Mouse (Mus musculus) midbrain, embryonic 11.5 days (tissue): ENCODE measurements around the gene Gm853. TPM values are rescaled to one million over a fixed set of nuclear protein-coding genes. Genes with fewer than 3 reads are reported as not detected.

Experiments used
- ATAC-seq: fragments of 200-750 bp; cut with Nextera tagmentation; 2 replicates; pipeline ENCODE4 v1.8.0; 2017; ENCODE audit warnings: moderate TSS enrichment, moderate library complexity; ENCODE audit not compliant: low FRiP score
- DNase-seq: peaks from one replicate; pipeline ENCODE4 v3.0.0; 2015; ENCODE audit warnings: low spot score; ENCODE audit errors: missing footprints
- H3K27ac ChIP-seq: fragments of 300-500 bp; sonication (generic); 2 replicates; pipeline ENCODE4 v1.5.1; 2014; ENCODE audit warnings: low read depth, low read length
- H3K27me3 ChIP-seq: fragments of 300-500 bp; sonication (generic); 2 replicates; pipeline ENCODE4 v1.6.1; 2014; ENCODE audit warnings: mild to moderate bottlenecking, low read length, moderate library complexity, mixed read lengths; ENCODE audit not compliant: control insufficient read depth, insufficient read depth
- H3K36me3 ChIP-seq: fragments of 300-500 bp; sonication (generic); 2 replicates; pipeline ENCODE4 v1.6.1; 2014; ENCODE audit warnings: mild to moderate bottlenecking, low read length, moderate library complexity, mixed read lengths; ENCODE audit not compliant: control insufficient read depth, insufficient read depth
- H3K4me1 ChIP-seq: fragments of 300-500 bp; sonication (generic); 2 replicates; pipeline ENCODE4 v1.6.1; 2014; ENCODE audit warnings: low read length; ENCODE audit not compliant: control insufficient read depth, insufficient read depth
- H3K4me2 ChIP-seq: fragments of 300-500 bp; sonication (generic); 2 replicates; pipeline ENCODE4 v1.6.1; 2014; ENCODE audit warnings: mild to moderate bottlenecking, moderate library complexity
- H3K4me3 ChIP-seq: fragments of 300-500 bp; sonication (generic); 2 replicates; pipeline ENCODE4 v1.5.1; 2014; ENCODE audit warnings: low read depth, low read length
- H3K9ac ChIP-seq: fragments of 300-500 bp; sonication (generic); 2 replicates; pipeline ENCODE4 v1.6.1; 2014; ENCODE audit warnings: low read length
- H3K9me3 ChIP-seq: fragments of 300-500 bp; sonication (generic); 2 replicates; pipeline ENCODE4 v1.6.1; 2016; ENCODE audit warnings: low read length; ENCODE audit not compliant: control insufficient read depth
- WGBS: fragments of 180-500 bp; shearing (Covaris S2); extraction: QIAGEN DNeasy Blood & Tissue Kit; methylation state at CpG from one replicate; pipeline ENCODE4 v1.1.7; 2014; 5-methylcytosine and 5-hydroxymethylcytosine counted together
- polyA plus RNA-seq: library from polyadenylated mRNA; unstranded; fragments of >200 nt; fragmentation: Nextera tagmentation; extraction: Ambion mirVana; gene quantifications from 2 replicates; pipeline ENCODE4 v1.2.1, GENCODE M21; 2014

Gm853 gene
- polyA plus RNA-seq, 1 experiment from 2014 or later: not detected

DNA sequence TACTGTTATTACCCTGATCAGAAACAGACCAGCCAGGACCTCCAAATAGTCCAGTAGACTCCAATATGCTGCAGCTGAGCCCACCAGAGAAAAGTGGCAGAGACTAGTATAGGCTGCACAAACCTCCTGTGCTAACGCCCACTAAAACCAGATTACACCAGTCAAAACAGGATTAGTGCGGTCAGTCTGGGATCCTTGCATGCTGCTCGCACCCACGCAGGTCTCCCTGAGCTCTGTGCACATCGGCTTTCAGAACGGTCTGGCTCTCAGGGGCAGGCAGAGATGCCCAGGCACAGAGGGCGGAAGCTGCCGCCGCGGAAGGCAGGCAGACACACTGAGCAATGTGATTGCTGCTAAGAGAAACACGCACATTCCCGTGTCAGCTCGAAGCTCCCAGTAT, 39.2 kb downstream of the Gm853 start:
- no peaks in the 10 kb centered on the region for H3K36me3 ChIP-seq
- H3K27me3 ChIP-seq: no peaks in the 10 kb centered on the region
- no peak for ATAC-seq
- no peak overlapping the region for H3K4me3 ChIP-seq
- no peaks in the 10 kb centered on the region for H3K9me3 ChIP-seq
- no peak overlapping the region for H3K9ac ChIP-seq
- no peak overlapping the region for H3K4me2 ChIP-seq
- 77% methylated on average over 13 of the region's 13 CpGs for WGBS
- DNase-seq: no peak
- H3K27ac ChIP-seq: no peak overlapping the region
- H3K4me1 ChIP-seq: no peaks in the 10 kb centered on the region

DNA sequence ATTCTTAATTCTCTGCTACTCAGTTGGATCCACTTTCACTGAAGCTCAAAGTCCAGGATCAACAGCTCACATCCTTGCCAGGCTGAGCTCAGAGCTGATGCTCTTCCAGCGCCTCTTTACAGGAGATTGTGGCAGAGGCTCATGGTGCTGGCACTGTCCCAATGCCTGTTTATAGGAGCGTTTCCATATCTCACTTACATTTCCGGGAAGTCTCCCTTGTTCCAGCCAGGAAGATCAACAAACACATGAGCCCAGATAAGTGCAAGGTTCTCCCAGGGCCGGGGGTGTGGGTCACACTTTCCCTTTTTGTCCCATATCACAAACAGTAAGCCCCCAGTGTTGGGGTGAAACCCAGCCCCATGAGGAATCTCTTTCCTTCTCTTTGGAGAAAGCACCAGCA, 40.3 kb downstream of the Gm853 start:
- no peak for DNase-seq
- WGBS: 83% methylated on average over 4 of the region's 4 CpGs

DNA sequence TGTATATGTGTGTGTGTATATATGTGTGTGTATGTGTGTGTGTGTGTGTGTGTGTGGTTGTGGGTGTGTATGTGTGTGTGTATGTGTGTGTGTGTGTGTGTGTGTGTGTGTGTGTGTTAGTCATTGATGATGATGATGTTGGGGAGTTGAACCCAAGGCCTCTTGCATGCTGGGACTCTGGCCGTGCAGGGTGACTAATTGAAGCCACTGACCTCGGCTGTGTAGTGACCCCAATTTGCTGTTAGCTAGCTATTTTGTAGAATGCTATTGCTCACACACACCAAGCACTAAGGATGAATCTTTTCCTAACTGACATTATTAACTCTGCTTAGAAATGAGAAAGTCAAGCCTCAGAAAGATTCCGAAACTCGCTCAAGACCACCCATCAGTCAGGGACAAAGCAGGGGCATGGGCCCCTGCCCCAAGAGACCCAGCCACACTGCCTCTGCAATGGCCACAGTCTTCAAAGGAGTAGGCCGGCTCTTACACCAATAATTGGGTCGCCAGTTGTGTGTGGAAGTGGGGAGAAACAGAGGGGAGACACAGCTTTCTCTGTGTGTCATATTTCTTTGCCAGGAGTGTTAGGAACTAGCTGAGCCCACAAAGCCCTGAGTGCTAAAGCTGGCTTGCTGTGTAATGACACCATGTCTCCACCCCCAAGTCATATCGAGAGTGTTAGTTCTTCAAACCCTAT, 41.1 kb downstream of the Gm853 start:
- no peaks in the 10 kb centered on the region for H3K4me1 ChIP-seq
- no peak overlapping the region for H3K4me3 ChIP-seq
- DNase-seq: no peak
- H3K9me3 ChIP-seq: no peaks in the 10 kb centered on the region
- H3K27me3 ChIP-seq: no peaks in the 10 kb centered on the region
- ATAC-seq: no peak
- H3K9ac ChIP-seq: no peak overlapping the region
- H3K36me3 ChIP-seq: no peaks in the 10 kb centered on the region
- 80% methylated on average over 7 of the region's 7 CpGs for WGBS
- no peak overlapping the region for H3K27ac ChIP-seq
- H3K4me2 ChIP-seq: no peak overlapping the region

More for the DNA sequence above, 40.3 kb downstream of the Gm853 start:
- H3K27me3 ChIP-seq: no peaks in the 10 kb centered on the region
- no peaks in the 10 kb centered on the region for H3K4me1 ChIP-seq
- no peak overlapping the region for H3K4me2 ChIP-seq
- no peaks in the 10 kb centered on the region for H3K36me3 ChIP-seq
- no peak overlapping the region for H3K4me3 ChIP-seq
- no peak for ATAC-seq
- no peak overlapping the region for H3K9ac ChIP-seq
- H3K27ac ChIP-seq: no peak overlapping the region
- no peaks in the 10 kb centered on the region for H3K9me3 ChIP-seq

DNA sequence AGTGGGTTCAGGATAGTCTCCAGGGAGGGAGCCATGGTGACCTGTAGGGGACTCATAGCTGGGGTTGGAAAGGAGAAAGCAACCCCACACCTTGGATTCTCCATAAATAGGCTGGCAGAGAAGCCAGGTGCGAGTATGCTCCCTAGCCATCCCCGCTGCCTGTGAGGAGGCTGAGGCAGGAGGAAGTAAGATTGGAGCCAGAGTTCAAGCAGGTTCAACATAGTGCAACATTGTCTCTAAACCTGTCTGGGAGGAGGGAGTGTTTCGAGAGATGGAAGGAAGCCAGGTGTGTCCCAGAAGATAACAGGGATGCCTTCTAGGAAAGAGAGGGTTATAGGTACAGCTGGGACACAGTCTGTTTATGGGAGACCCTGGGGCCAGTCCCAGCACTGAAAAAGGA, 42.3 kb downstream of the Gm853 start:
- H3K9ac ChIP-seq: no peak overlapping the region
- peaks cover 6% of the 10 kb centered on the region for H3K27me3 ChIP-seq
- DNase-seq (peak; percentile 59), ATAC-seq (no peak)
- H3K9me3 ChIP-seq: no peaks in the 10 kb centered on the region
- WGBS: 87% methylated on average over 3 of the region's 3 CpGs
- no peak overlapping the region for H3K4me2 ChIP-seq
- no peaks in the 10 kb centered on the region for H3K36me3 ChIP-seq
- no peak overlapping the region for H3K27ac ChIP-seq
- no peak overlapping the region for H3K4me3 ChIP-seq
- H3K4me1 ChIP-seq: peaks cover 6% of the 10 kb centered on the region

GRCm38 (mm10) chr4:130177536-130177935, 44.7 kb downstream of the Gm853 start:
- no peaks in the 10 kb centered on the region for H3K9me3 ChIP-seq
- H3K4me2 ChIP-seq: no peak overlapping the region
- ATAC-seq (no peak), DNase-seq (peak; percentile 37)
- no peak overlapping the region for H3K27ac ChIP-seq
- H3K4me3 ChIP-seq: no peak overlapping the region
- WGBS: 62% methylated on average over 7 of the region's 7 CpGs
- H3K4me1 ChIP-seq: peaks cover 14% of the 10 kb centered on the region
- H3K36me3 ChIP-seq: no peaks in the 10 kb centered on the region
- no peak overlapping the region for H3K9ac ChIP-seq
- H3K27me3 ChIP-seq: peaks cover 18% of the 10 kb centered on the region

DNA sequence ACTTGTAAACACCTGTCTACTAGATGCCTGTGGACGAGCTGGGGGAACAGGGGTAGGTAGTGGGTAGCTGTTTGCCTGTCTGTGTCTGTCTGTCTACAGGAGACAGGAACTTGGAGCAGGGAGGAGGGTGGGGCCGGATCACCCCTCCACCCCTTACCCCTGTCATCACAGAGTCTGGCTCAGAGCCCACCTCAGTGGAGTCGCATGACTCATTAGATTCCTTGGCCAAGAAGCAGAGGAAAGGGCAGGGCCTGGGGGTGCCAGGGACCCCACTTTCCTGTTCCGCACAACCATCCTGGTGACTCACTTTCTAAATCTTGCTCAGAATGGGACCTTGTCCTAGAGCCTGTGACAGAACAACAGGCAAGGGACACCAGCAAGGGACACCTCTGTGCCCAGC, 45.1 kb downstream of the Gm853 start:
- H3K4me1 ChIP-seq: peaks cover 14% of the 10 kb centered on the region
- no peak overlapping the region for H3K4me3 ChIP-seq
- H3K36me3 ChIP-seq: no peaks in the 10 kb centered on the region
- no peak overlapping the region for H3K9ac ChIP-seq
- DNase-seq: no peak
- no peak overlapping the region for H3K4me2 ChIP-seq
- no peak for ATAC-seq
- H3K27ac ChIP-seq: no peak overlapping the region
- H3K9me3 ChIP-seq: no peaks in the 10 kb centered on the region
- peaks cover 18% of the 10 kb centered on the region for H3K27me3 ChIP-seq
- WGBS: 75% methylated on average over 4 of the region's 4 CpGs

- 73% methylated on average over 5 of the region's 5 CpGs for WGBS
- no peak for ATAC-seq
- Histone ChIP-seq H3K36me3 (no peaks in the 10 kb centered on the region), H3K9ac (no peak overlapping the region), H3K4me1 (peaks cover 14% of the 10 kb centered on the region), H3K27me3 (peaks cover 18% of the 10 kb centered on the region), H3K27ac (no peak overlapping the region), H3K9me3 (no peaks in the 10 kb centered on the region), H3K4me3 (no peak overlapping the region), H3K4me2 (no peak overlapping the region)
- no peak for DNase-seq
Measured at GRCm38 (mm10) chr4:130176156-130176720, 46.0 kb downstream of the Gm853 start.

GRCm38 (mm10) chr4:130175072-130175711, 47.0 kb downstream of the Gm853 start, which contains the start of gene Tinagl1:
Gene Tinagl1 (minus strand): TSS chr4:130175122.
- Histone ChIP-seq H3K4me1 (peaks cover 14% of the 10 kb centered on the region), H3K27ac (no peak within 1 kb of the TSS), H3K9me3 (no peaks in the 10 kb centered on the region), H3K36me3 (no peaks in the 10 kb centered on the region), H3K4me2 (peak within 1 kb of the TSS; percentile 38), H3K9ac (peak within 1 kb of the TSS; percentile 27; the same call in 1 of the 2 replicates), H3K4me3 (peak within 1 kb of the TSS; percentile 13), H3K27me3 (peaks cover 18% of the 10 kb centered on the region)
- 2% methylated on average over 14 of the region's 14 CpGs for WGBS
- peak; percentile 19; the same call in 1 of the 2 replicates for ATAC-seq
- peak; percentile 84 for DNase-seq
